Mouse (Mus musculus): ENCODE data around the gene Rps11.
A peak's percentile ranks its signal among the peaks of the same experiment; 100 is the strongest.

Gene Rps11

GRCm38 (mm10) chr7:45088597-45088996 lies 35.6 kb downstream of the Rps11 start:
- no peak for DNase-seq (ENCODE audit: low spot score in 2 of 2)

GRCm38 (mm10) chr7:45086084-45086483 lies 38.2 kb downstream of the Rps11 start:
- DNase-seq (ENCODE audit: low spot score in 2 of 2): no peak

DNA sequence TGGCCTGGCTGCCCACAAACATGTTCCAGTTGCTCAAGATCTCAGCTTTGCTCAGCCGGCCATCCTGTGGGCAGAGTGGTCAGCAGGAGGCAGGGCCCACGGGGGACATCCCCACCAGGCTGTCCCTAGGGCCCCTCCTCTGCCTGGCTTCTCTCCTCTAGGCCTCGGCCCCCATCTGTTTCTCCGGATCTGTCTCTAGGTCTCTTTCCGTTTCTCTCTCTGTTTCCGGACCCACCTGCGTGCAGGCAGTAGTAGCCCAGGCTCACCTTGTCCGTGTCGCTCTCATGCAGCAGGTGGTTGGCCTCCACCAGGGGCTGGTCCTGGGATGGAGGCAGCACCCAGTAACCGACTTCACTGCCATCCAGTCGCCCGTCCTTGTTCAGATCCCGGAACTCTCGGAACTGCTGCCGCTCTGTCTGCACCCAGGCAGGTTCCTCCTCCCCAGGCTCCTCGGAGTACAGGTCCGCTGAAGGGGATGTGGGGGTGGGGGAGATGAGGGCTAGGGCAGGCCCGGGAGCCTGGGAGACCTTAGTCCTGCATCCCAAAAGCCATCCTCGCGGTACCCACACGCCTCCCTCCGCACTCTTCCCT lies 40.8 kb downstream of the Rps11 start:
- DNase-seq (ENCODE audit: low spot score in 2 of 2): no peak

DNA sequence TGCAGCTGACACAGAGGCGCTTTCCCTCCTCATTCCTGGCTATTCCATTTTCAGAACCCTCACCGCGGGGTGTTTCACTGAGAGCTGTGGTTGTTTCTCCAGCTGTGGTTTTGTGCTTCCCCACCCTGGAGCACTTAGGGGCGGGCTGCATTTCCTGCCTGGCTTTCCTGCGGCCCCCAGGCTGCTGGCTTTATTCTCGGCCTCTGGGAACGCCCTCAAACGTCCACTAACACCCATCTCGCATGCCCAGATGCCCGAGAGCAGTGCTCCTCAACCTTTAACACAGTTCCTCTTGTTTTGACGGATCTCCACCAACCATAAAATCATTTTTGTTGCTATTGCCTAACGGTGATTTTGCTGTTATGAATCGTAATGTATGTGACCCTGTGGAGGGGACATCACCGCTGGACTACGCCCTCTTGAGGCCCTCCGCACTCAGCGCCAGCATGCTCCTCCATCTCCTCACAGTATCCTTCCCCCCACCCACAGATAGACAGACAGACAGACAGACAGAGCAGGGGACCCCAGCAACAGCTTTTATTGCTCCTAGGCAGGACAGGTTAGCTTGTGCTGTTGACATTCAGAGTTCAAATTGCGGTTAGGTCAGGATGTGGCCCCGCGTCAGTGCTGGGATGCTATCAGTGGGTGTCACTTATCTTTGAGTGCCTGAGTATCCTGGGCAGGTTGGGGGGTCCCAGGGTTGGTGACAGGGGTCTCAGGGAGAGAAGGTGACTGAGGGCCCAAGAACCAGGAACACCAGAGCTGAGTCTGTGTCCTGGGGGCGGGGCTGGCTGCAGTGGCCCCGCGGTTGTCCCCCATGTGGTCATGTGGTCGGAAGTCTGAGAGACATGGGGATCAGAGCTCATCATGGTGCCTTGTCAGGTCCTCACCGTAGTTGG lies 41.6 kb downstream of the Rps11 start:
- no peak for DNase-seq (ENCODE audit: low spot score in 2 of 2)

- no peak for DNase-seq (ENCODE audit: low spot score in 2 of 2)
Measured at GRCm38 (mm10) chr7:45081016-45081415, 43.2 kb downstream of the Rps11 start.

DNA sequence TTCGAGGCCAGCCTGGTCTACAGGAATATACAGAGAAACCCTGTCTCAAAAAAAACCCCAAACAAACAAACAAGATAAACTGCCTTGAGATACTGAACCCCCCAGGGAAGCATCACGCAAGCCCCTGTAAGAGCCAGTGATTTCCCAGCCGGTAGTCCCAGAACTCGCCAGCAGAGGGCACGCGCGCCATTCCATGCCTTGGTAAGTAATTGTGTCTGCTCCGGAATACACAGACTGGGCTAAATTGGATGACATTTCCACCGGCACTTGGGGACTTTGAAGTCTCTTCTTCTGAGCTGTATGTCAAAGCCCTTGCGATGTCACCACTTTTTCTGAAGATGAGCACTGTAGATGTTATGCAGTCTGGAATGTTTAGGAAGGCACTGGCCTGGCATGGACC lies 44.4 kb downstream of the Rps11 start:
- peak; percentile 82 to 92 for DNase-seq (ENCODE audit: low spot score in 2 of 2)

GRCm38 (mm10) chr7:45078513-45078912 lies 45.7 kb downstream of the Rps11 start:
- peak in 1 of 2 experiments; percentile 58 for DNase-seq (ENCODE audit: low spot score in 2 of 2)

DNA sequence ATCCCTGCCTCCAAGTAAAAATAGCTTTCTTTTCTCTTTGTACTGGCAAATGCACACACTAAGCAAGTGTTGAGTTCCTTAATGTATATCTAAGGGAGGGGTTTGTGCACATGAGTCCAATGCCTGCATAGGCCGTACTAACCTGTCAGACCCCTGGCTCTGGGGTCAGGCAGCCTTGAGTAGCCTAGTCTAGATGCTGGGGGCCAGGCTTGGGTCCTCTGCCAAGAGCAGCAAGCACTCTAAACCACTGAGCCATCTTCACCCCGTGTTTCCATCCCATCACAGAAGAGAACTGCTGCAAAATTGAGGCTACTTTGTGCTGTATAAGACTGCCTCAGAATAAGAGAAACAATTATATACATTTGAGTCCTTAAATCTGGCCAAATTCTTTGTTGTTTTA lies 46.4 kb downstream of the Rps11 start:
- DNase-seq (ENCODE audit: low spot score in 2 of 2): no peak

GRCm38 (mm10) chr7:45077322-45077721 lies 46.9 kb downstream of the Rps11 start:
- DNase-seq (ENCODE audit: low spot score in 2 of 2): no peak

DNA sequence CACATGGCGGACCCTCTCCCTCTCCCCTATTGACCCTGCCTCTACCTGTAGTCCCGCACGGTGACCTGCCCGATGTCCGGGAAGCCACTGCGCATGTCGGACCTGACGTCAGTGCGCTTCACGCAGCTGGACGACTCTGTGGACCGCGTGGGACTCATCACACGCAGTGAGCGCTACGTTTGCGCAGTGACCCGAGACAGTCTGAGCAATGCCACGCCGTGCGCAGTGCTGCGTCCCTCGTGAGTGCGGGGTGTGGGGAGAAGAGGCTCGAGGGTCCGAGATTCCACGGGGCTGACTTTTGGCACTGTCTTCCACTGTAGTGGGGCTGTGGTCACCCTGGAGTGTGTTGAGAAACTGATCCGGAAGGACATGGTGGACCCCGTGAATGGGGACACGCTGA lies 47.7 kb downstream of the Rps11 start:
- no peak for DNase-seq (ENCODE audit: low spot score in 2 of 2)

GRCm38 (mm10) chr7:45075405-45075804 lies 48.8 kb downstream of the Rps11 start:
- DNase-seq (ENCODE audit: low spot score in 2 of 2): no peak

GRCm38 (mm10) chr7:45073949-45074348 lies 50.3 kb downstream of the Rps11 start:
- no peak for DNase-seq (ENCODE audit: low spot score in 2 of 2)

- DNase-seq (ENCODE audit: low spot score in 2 of 2): no peak
Measured at GRCm38 (mm10) chr7:45073171-45073707, 51.0 kb downstream of the Rps11 start.
